Mouse (Mus musculus): ENCODE results near the gene Fbxo21.
A peak's percentile ranks its signal among the peaks of the same experiment; 100 is the strongest.

Gene Fbxo21

GRCm38 (mm10) chr5:118025880-118026279 lies 49.4 kb downstream of the Fbxo21 start:
- no peak for DNase-seq (ENCODE audit: low spot score)

- no peak for DNase-seq (ENCODE audit: low spot score)
These were observed 49.8 kb downstream of the Fbxo21 start for GRCm38 (mm10) chr5:118026343-118026742.

GRCm38 (mm10) chr5:118027101-118027697 lies 50.7 kb downstream of the Fbxo21 start:
- DNase-seq (ENCODE audit: low spot score) = no peak

GRCm38 (mm10) chr5:118027698-118028190 lies 51.2 kb downstream of the Fbxo21 start, which contains the start of gene Tesc:
Gene Tesc, plus strand, starts transcription at chr5:118027743.
- no peak for DNase-seq (ENCODE audit: low spot score)

- no peak for DNase-seq (ENCODE audit: low spot score)
These were observed 51.9 kb downstream of the Fbxo21 start for GRCm38 (mm10) chr5:118028191-118029034.

GRCm38 (mm10) chr5:118029035-118029408 lies 52.5 kb downstream of the Fbxo21 start:
- no peak for DNase-seq (ENCODE audit: low spot score)

- no peak for DNase-seq (ENCODE audit: low spot score)
These were observed 52.9 kb downstream of the Fbxo21 start for GRCm38 (mm10) chr5:118029420-118029819.

GRCm38 (mm10) chr5:118030022-118030675 lies 53.6 kb downstream of the Fbxo21 start:
- no peak for DNase-seq (ENCODE audit: low spot score)

- DNase-seq (ENCODE audit: low spot score) = no peak
These were observed 54.5 kb downstream of the Fbxo21 start for GRCm38 (mm10) chr5:118031059-118031458.

- DNase-seq (ENCODE audit: low spot score) = no peak
These were observed 55.0 kb downstream of the Fbxo21 start for GRCm38 (mm10) chr5:118031508-118031907.

- DNase-seq (ENCODE audit: low spot score) = no peak
These were observed 56.8 kb downstream of the Fbxo21 start for GRCm38 (mm10) chr5:118033328-118033727.

GRCm38 (mm10) chr5:118033740-118034139 lies 57.2 kb downstream of the Fbxo21 start:
- no peak for DNase-seq (ENCODE audit: low spot score)

- no peak for DNase-seq (ENCODE audit: low spot score)
These were observed 58.1 kb downstream of the Fbxo21 start for GRCm38 (mm10) chr5:118034632-118035031.

- no peak for DNase-seq (ENCODE audit: low spot score)
These were observed 59.3 kb downstream of the Fbxo21 start for GRCm38 (mm10) chr5:118035786-118036185.

GRCm38 (mm10) chr5:118036888-118037797 lies 60.6 kb downstream of the Fbxo21 start:
- no peak for DNase-seq (ENCODE audit: low spot score)

- DNase-seq (ENCODE audit: low spot score) = peak; percentile 28
These were observed 61.4 kb downstream of the Fbxo21 start for GRCm38 (mm10) chr5:118037798-118038484.

- no peak for DNase-seq (ENCODE audit: low spot score)
These were observed 62.7 kb downstream of the Fbxo21 start for GRCm38 (mm10) chr5:118039241-118039668.

GRCm38 (mm10) chr5:118042599-118042998 lies 66.1 kb downstream of the Fbxo21 start:
- no peak for DNase-seq (ENCODE audit: low spot score)

GRCm38 (mm10) chr5:118043761-118044160 lies 67.2 kb downstream of the Fbxo21 start:
- no peak for DNase-seq (ENCODE audit: low spot score)

- DNase-seq (ENCODE audit: low spot score) = no peak
These were observed 68.4 kb downstream of the Fbxo21 start for GRCm38 (mm10) chr5:118044907-118045306.

- no peak for DNase-seq (ENCODE audit: low spot score)
These were observed 68.9 kb downstream of the Fbxo21 start for GRCm38 (mm10) chr5:118045385-118045784.

Data from adipocyte (in vitro differentiated cells).